Mouse (Mus musculus) yolk sac, embryonic 10.5 days (tissue): ENCODE measurements around the gene Zdhhc24.

Source experiments
- DNase-seq: peaks from one replicate; pipeline ENCODE4 v3.0.0-alpha.2; 2017; ENCODE audit warnings: low spot score

Zdhhc24 gene

DNA sequence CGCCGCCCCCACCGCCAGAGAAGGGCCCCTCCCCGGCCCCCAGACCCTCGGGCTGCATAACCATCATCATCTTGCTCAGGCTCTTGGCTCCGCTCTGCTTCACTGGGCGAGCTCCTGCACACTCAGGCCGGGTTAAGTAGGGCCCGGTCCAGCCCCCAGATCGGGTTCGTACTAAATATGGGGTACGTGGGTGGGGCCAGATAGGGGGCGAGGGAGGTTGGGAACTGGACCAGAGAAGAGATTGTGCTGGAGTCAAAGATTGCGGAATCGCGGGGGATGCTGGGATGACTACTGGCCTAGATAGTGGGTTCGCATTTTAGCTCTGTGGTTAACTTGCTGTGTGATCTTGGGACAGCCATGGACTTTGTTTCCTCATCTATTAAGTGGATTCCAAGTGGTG is 683 bp upstream of the Zdhhc24 start, which contains the start of gene Actn3:
TSS of gene Actn3 (minus strand) at position 125 of the 400 bp plus-strand sequence.
- DNase-seq: peak; percentile 13

DNA sequence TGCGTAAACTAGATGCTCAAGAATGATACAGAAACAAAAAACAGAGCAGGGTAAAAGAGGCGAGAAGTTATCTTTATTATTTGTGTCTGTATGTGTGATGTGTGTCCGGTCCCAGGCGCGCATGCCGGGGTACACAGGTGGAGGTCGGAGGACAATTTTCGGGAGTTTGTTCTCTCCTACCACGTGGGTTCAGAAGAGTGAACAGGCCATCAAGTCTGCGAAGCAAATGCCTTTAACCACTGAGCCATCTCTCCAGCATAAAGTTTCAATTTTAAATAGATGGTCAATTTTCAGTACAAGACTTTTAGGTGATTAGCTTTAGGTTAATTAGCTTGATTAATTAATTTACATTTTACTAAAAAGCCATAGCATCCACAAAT is 846 bp downstream of the Zdhhc24 start:
- DNase-seq: no peak

DNA sequence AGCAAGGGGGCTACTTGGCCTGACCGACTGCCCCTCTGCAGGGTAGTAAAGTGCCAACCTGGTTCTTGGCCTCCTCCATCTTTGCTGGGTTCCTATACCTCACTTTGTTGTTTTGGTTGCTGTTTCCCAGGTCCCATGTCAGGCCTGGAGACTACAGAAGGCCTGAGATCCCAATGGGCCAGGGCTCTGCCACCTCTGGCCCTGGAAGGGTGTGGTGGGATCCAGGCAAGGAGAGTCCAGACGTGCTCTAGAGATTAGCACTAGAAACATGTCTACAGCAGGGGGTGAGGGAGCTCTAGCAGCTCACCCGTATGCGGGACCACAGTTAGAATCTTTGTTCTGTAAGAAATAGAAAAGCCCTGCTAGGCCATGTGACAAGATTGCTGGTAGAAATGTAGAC is 5.5 kb downstream of the Zdhhc24 start:
- DNase-seq: no peak

DNA sequence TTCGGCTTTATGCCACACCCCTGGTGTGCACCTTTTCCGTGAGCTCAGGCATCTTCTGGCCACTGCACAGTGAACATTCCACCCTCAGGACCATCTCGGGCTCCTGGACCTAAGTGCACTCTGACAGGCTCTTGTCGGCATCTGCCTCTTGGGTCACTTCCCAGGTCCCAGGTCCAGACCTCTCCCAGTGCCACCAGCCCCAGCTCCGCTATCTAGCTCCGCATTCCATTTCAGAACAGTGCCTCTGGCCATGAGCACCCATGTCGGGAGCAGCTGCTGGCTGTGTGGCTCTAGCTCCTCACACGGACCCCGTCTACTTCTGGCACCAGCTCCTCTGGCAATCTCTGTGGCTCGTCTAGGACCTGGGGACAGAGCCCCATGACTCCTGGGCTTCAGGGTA is 11.3 kb downstream of the Zdhhc24 start:
- DNase-seq: no peak

DNA sequence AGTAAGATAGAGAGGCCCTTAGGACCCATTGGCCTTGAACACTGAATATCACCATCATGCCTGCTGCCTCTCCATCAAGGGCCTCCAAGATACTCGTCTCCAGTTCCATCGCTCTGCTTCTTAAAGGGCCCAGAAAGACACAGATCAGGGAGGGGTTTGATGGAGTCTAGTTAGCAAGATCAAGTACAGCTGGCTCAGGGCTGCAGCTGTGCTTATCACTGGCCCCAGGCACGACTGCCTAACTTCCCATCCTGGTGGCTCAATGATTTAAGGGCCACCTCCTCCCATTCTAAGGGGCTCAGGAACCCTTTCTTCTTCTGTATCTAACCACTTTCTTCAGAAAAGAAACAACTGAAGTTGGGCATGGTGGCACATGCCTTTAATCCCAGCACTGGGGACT is 13.3 kb downstream of the Zdhhc24 start:
- DNase-seq: no peak

DNA sequence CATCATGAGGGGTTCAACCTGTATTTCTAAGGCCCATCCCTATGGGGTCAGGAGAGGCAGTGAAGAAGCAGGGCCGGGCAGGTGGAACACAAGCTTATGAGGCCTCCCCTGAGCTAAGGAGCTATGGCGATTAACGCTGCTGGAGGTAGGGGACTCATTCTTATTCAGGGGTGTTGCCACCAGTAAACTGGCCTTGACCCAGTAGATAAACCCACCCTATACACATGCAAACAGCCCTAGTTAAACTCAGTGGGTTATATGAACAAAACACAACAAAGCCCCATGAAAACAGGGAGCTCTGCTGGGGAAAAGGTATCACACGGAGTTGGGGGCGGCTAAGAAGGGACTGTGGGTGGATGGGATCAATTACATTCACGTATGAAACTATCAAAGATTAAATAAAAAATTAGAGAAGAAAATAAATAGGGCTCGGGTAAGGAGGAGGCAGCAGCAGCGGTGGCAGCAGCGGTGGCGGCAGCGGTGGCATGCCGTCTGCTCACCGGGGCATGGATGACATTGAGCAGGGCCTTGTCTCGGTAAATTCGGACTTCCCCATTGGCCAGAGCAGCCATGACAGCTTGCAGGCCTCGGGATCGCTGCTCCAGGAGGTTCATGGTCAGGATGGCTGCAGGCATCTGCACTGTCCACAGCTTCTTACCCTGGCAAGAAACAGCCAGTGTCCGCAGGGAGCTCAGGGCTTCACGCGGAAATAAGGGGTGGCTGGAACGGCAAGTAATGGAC is 18.5 kb downstream of the Zdhhc24 start:
- no peak for DNase-seq

DNA sequence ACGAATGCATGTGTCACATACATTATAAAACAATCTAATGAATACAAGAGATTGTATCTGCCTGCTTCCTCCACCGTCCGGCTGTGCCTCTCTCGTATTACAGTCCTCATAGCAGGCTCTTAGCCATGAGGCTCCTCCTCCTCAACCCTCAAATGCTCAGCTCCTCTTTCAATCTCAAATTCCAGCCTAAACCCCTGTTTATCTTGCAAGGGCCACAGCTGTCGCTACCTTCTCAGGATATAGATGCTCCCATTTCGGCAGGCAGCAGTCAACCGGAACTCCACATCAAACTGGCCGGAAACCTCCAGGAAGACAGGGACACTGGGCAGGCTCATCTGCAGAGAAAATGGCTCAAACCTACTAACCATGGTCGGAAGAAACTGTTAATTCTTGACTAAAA is 20.5 kb downstream of the Zdhhc24 start:
- DNase-seq: no peak

DNA sequence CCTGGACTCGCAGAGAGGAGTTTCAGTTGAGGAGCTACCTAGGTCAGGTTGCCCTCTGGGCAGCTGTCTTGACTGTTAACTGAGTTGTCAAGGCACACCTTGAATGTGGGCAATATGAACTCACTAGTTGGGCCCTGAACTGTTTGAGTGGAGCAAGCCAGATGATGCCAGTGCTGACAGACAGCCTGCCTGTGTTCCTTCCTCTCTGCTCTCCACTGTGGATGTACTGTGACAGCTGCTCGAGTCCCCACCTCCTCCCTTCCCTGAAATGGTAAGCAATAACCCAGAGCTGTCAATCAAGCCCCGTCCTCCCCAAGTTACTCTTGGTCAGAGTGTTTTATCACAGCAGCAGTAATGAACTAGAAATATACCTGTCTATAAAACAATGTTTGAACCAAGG is 21.4 kb downstream of the Zdhhc24 start:
- DNase-seq: no peak

DNA sequence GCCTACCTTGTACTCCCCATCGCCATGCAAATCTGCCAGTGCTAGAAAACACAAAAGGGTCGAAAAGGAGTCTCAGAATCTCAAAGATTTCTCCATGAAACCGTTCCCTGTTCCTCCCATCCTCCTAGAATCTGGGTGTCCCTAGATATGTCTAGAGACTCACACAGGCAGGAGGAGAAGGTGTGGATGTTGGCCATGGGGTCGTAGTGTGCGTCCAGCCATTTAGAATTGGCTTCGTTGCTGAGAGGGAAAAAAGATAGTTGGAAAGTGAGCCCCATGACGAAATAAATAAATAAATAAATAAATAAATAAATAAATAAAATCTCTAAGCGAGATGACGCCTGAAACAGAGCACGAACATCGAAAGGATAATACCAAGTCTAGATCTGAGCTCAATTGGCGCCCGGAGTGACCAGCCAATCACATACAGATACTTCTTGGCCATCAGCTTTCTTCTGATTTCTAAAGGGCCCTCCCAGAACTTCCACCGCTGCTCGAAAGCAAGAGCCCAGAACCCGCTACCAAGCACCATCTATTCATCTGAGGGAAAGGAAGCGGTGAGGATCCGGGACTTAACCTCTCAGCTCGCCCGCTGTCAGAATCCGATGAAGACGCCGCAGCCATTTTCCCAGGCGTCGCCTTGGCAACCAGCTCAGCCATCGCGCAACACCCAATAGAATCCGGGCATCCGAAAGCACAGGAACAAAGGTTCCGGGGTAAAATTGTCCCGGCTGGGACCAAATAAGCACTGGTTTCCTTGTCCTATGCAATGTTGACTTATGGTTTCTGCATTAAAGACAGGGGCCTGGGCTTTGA is 27.7 kb downstream of the Zdhhc24 start, which contains the start of gene Bbs1:
TSS of gene Bbs1 (minus strand) at position 650 of the 816 bp plus-strand sequence.
- peak; percentile 71 for DNase-seq

DNA sequence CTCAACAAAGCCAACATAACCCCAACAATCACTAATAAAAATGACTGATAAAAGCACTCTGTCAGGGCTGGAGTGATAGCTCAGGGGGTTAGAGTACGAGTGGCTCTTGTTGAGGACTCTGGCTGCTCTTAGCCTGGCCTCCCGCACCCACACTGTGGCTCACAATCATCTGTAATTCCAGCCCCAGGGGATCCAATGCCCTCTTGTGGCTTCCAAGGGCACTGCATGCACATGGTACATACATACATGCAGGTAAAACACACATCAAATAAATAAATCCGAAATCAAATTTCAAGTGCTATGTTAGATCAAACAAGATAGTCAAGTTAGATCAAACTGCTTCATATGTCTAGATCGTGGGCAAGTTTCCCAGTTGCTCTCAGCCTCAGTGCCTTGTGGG is 29.6 kb downstream of the Zdhhc24 start:
- no peak for DNase-seq

DNA sequence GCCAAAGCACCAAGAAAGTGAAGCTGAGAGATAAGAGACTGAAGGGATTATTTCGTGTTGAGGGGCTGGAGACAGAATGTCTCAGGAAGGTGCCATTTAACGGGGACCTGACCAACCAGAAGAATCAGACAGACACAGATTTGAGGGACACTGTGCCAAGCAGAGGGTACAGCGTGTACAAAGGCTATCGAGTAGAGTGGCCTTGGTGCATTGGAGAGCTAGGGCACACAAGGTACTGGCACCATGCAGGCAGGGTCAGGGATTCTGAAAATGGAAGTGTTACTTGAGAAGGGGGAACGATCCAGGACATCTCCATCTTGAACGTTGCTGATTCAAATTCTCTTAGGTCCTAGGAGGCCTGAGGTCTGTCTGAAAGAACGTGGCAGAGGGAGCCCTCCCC is 30.9 kb downstream of the Zdhhc24 start:
- no peak for DNase-seq

DNA sequence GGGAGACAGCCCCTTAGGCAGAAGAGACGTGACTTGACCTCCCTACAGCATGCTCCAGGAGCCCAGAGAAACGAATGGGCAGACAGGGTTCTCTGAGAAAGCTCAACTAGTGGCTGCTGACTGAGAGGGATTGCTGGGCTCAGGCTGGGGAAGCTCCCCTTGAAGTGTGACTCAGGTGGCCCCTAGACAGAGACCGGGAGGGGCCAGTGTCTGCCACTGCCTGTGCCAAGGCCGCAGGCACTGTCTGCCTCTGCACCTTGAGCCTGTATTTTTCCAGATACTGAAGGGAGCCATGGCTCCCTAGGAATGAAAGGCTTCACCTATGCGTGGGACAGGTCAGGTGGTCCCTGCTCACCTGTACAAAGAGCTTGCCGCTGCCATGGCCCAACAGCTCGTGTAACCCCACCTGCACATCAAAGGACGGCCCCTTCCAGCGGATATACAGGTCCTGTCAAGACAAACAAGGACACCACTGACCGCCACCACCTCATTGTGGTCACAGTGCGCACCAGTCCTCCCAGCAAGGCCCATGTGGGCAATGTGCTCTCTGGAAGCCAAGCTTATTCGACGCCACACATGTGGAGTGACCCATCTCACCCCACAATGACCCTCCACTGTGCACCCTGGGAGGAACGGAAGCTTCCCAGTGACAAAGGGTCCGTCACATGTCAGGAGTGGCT is 37.6 kb downstream of the Zdhhc24 start:
- no peak for DNase-seq

DNA sequence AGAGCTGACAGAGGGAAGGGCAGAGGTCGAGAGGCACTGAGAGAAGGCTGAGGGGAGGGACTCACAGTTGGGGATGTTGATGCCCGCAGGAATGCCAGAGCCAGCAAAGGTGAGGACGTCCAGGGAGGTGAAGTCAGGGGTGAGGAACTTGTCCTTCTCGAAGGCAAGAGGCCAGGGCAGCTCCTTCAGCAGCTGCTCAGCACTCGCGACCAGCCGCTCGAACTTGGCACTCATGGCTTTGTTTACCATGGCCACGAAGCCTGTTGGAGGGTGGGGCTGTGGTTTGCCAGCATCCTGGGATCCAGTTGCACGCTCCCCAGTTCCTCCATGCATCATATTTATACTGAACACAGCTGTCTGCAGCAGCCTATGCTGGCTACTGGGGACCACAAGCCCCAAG is 38.4 kb downstream of the Zdhhc24 start:
- no peak for DNase-seq

DNA sequence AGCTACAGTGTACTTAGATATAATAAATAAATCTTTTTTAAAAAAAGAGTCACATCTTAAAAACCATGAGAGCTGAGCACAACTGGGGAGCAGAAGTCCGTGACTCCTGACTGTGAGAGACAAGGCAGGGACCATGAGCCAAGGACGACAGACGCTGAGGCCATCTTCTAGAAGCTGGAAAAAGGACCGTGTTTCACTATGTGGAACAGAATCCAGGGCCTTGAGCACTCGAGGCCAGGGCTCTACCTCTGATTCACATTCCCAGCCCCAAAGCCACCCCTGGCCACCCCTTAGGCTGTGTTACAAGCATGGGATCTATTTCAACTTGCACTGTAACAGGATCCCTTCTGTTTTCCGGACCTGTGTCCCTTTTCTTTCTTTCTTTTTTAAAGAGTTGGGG is 41.2 kb downstream of the Zdhhc24 start:
- DNase-seq: no peak

DNA sequence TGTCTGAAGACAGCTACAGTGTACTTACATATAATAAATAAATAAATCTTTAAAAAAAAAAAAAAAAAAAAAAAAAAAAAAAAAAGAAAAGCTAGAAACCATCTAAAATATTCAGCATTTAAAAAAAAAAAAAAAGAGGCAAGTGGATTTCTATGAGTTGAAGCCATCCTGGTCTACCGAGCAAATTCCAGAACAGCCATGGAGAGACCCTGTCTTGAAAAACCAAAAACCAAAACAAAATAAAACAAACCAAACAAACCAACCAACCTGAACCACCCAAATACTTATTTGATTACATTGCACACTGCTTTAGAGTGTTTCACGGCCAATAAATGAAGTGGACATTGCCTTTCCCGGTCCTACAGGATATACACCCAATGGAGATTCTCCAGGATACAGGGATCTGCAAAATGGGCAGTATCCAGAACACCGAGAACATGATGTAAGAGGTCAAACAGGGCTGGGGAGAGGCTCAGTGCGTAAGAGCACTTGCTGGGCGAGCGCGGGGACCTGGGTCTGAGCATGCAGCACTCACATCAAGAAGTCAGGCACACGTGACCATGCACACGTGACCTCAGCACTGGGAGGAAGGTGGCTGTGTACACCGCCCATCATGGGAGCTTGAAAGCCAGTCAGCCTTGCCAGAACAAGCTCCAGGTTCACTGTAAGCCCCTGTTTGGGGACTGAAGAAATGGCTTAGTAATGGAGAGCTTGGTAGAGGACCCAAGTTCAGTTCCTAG is 46.8 kb downstream of the Zdhhc24 start:
- no peak for DNase-seq

DNA sequence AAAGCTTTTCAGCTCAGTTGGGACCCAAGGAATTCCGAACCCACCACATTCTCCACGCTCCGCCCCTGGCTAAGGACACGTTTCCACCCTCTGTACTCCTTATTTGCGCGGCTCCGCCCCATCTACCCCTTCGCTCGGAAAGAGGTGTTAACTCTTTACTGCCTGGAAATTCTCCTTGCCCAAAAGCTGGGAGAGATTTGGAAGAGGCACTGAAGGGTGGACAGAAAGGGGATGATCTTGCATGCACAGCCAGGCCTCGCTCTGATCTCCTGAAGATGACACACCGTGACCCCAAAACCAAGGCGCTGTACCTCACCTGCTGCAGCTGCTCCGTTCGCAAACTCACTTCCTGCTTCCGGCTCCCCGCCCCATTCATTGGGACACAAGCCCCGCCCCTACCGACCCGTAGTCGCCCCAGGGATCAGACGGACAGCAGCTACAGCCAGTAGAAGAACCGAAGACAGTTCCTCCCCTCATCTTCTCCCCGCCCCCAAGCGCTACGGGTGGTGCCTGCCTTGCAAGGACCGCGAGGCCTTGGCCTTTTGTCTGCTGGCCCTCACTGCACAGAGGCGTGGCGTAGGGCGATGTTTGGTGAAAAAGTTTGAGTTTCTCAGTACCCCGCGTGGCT is 49.5 kb downstream of the Zdhhc24 start, which contains the start of gene Dpp3:
TSS of gene Dpp3 (minus strand) at position 384 of the 628 bp plus-strand sequence.
- peak; percentile 100 for DNase-seq

DNA sequence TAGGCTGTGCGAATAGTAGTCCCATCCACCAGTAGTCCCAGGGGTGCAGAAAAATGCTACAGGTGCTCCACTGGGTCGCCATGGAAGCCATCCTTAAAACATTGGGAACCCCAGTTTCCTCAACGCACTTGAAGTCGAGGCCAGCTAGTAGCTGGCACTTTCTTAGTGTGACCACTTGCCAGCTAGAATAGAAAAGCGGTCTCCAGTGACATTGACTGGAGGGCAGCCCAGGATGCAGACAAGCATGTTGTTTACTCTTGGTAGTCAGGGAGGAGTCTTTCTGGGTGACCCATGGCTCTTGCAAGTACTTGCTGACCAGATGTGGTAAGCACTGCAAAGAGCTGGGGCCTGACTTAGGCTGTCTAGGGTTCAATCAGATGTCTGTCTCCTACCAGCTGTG is 50.3 kb downstream of the Zdhhc24 start:
- peak; percentile 32 for DNase-seq
